Mouse (Mus musculus): ENCODE measurements around the gene Erv3. TPM values are rescaled to one million over a fixed set of nuclear protein-coding genes. Genes with fewer than 3 reads are reported as not detected.

The Erv3 gene
- total RNA-seq, 2 experiments from 2014 or later = not detected

DNA sequence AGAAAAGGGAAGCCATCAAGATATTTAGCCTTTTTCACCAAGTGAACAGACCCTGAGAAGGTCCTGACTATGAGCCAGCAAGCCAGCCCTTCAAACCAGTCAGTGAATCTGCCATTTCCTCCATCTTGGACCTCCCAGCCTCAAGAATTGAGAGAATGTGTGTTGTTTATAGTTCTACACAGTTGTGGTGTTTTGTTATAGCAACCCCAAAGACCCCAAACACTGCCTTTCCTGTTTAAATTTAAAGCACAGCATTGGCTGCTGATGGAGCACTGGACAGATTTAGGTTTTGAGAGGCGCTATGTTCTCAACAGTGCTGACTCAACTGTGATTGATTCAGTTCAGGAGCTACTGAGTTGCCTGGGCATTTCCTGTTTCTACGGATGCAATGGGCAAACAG lies 47.9 kb downstream of the Erv3 start:
- TF ChIP-seq CTCF (IDR thresholded peaks at IDR 0.05) = no peak
- DNase-seq = no peak
- Histone ChIP-seq H3K27ac (no peak overlapping the region), H3K4me3 (no peak overlapping the region)
- intact Hi-C loops (cut with DNase I) = loop anchor here (2.0 to 10.0 kb wide), 3 partner anchors 265 to 433 kb away; partner anchors contain the start of gene Tmem230

DNA sequence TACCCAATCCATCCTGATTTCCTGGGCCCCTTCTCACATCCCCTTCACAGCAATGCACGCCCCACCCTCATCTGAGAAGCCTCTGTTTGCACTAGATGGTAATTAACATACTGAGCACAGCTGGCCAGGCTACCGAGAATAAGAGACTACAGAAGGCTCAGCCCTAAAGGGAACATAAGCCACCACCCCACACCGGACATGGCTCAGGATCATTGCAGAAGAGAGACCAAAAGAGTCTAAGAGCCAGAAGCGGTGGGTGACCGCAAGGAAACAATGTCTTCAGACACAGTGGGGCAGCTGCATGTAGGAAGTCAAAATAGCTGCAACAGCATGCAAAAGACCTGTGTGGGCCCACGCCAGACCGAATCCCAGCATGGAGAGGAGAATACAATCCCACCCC lies 50.7 kb downstream of the Erv3 start:
- DNase-seq = no peak
- no peak for TF ChIP-seq CTCF (IDR thresholded peaks at IDR 0.05)
- no peak overlapping the region for H3K27ac ChIP-seq

DNA sequence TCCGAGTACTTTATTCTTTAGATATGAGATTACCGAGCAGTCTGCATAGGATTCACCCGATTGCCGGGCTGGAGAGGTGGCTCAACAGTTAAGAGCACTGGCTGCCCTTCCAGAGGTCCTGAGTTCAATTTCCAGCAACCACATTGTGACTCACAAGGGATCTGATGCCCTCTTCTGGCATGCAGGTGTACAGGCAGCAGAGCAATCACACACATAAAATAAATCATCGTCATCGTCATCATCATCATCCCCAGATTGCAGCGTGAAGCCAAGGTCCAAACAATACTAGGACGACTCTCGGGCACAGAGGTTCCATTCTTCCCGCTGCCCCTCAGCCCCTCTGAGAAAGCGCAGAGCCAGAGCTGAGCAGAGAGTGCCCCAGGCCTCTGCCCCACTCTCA lies 51.9 kb downstream of the Erv3 start:
- intact Hi-C loops (cut with DNase I) = loop anchor here (2.0 kb wide), 1 partner anchor 245 kb away; the partner anchor contains the start of gene Adra1d

More for the DNA sequence above, 50.7 kb downstream of the Erv3 start:
- intact Hi-C loops (cut with DNase I) = no loop called here
- no peak overlapping the region for H3K4me3 ChIP-seq

DNA sequence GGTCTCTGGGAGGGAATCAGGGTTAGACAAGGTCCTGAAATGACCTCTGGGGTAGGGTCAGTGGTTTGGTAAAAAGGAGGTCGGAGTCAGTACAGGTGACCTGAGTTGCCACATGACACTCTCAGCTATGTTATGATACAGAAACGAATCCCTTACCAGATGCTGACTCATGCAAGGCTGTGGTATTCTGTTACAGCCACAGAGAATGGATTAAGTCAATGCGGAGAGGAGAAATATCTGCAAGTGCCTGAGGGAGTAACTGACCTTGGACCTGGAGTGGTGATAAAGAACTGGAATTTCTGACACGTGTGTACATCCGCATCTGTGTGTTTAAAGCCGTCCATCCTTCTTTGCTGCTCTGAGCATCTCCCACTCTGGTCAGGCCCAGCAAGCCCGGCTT lies 52.7 kb downstream of the Erv3 start:
- Histone ChIP-seq H3K27ac (no peak overlapping the region), H3K4me3 (no peak overlapping the region)
- DNase-seq = no peak
- no peak for TF ChIP-seq CTCF (IDR thresholded peaks at IDR 0.05)
- intact Hi-C loops (cut with DNase I) = loop anchor here (2.0 kb wide), 1 partner anchor 244 kb away; the partner anchor contains the start of gene Adra1d

More for the DNA sequence above, 51.9 kb downstream of the Erv3 start:
- Histone ChIP-seq H3K27ac (no peak overlapping the region), H3K4me3 (no peak overlapping the region)
- DNase-seq = no peak
- peak; percentile 27; the same call in 1 of the 2 replicates for TF ChIP-seq CTCF (IDR thresholded peaks at IDR 0.05)

DNA sequence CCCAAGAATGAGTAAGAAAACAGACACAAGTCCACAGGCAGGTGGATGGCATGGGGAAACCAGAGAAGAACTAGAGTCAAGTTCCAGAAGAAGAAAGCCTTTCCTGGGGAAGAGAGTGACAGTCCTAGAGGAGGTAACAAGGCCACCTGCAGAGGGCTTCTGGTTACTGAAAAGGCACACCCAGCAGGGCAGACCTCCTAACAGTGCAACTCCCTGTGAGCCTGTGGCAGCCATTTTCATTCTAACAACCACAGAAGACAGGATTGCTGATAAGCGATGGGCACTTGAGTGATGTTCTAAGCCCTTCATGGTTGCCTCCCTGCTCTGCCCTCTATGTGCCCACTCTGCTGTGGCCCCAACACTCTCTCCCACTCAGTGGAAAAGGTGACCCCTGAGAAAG lies 54.2 kb downstream of the Erv3 start:
- no peak for DNase-seq
- Histone ChIP-seq H3K27ac (no peak overlapping the region), H3K4me3 (no peak overlapping the region)
- TF ChIP-seq CTCF (IDR thresholded peaks at IDR 0.05) = no peak
- intact Hi-C loops (cut with DNase I) = no loop called here

DNA sequence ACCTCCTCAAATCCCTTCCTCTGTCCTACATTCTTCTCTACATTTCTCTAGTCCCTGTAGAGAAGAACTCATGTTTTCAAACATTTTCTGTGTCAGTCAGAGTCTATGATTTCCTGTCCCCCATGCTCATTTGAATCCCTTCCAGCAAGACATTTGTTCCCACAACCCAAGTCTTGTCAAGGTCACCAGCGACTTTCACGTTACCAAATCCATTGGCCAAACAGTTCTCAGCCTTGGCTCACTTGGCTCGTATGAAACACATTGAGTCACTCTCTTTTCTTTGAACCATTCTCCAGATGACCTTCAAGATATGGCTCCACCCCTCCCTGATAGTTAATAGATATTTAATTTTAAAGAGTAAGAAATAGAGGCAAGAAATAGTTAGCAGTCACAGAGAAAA lies 55.7 kb downstream of the Erv3 start:
- intact Hi-C loops (cut with DNase I) = no loop called here
- Histone ChIP-seq H3K27ac (peak overlapping the region; percentile 24; the same call in 1 of the 2 replicates), H3K4me3 (no peak overlapping the region)
- DNase-seq = no peak
- TF ChIP-seq CTCF (IDR thresholded peaks at IDR 0.05) = no peak

Other genes starting within 250 kb of the Erv3 start
- 10 to 100 TPM; 79.9 to 89.5 TPM for gene Prnp, start 50.2 kb upstream of the Erv3 start, total RNA-seq (2021)
- under 1 TPM in 1 of 2 experiments, not detected in 1; 0.11 TPM for gene Prn, start 50.2 kb upstream of the Erv3 start, total RNA-seq (2021)
- gene Prnd, start 91.1 kb upstream of the Erv3 start, total RNA-seq (2021) = under 1 TPM; 0.08 to 0.15 TPM
- 1 to 10 TPM; 3.5 to 6.8 TPM for gene Rassf2, start 170.5 kb upstream of the Erv3 start, total RNA-seq (2021)